Mouse (Mus musculus): ENCODE results near the gene Klk6.

- TF ChIP-seq CTCF (IDR thresholded peaks at IDR 0.05; ENCODE audit: extremely low read depth, insufficient read length, insufficient replicate concordance, low read depth, low read length) (no peak), POLR2A (IDR thresholded peaks at IDR 0.05; ENCODE audit: low read depth, low read length) (no peak)
Observed at GRCm38 (mm10) chr7:43824199-43824598, at the start of gene Klk6.

Measured in small intestine, adult 2 months (tissue).